Mouse (Mus musculus) intestine, postnatal 0 days (tissue): Measurements from ENCODE around the gene Sulf2. TPM values are rescaled to one million over a fixed set of nuclear protein-coding genes. Genes with fewer than 3 reads are reported as not detected.

Experiments
- ATAC-seq: fragments of 200-750 bp; cut with Nextera tagmentation; 2 replicates; pipeline ENCODE4 v1.8.0; 2017; ENCODE audit warnings: mild to moderate bottlenecking, moderate TSS enrichment, moderate library complexity
- H3K27ac ChIP-seq: fragments of 300-500 bp; sonication (generic); 2 replicates; pipeline ENCODE4 v1.5.1; 2014; ENCODE audit warnings: mild to moderate bottlenecking, low read depth, low read length, moderate library complexity
- H3K27me3 ChIP-seq: fragments of 300-500 bp; sonication (generic); replicated peaks from 2 replicates; pipeline ENCODE4 v1.6.1; 2014; ENCODE audit warnings: low read length, mixed read lengths; ENCODE audit not compliant: control insufficient read depth, insufficient read depth
- H3K36me3 ChIP-seq: fragments of 300-500 bp; sonication (generic); 2 replicates; pipeline ENCODE4 v1.6.1; 2014; ENCODE audit warnings: mild to moderate bottlenecking, moderate library complexity; ENCODE audit not compliant: control insufficient read depth, insufficient read depth
- H3K4me1 ChIP-seq: fragments of 300-500 bp; sonication (generic); replicated peaks from 2 replicates; pipeline ENCODE4 v1.6.1; 2014; ENCODE audit warnings: antibody characterized with exemption, low read length, mixed read lengths; ENCODE audit not compliant: control insufficient read depth, insufficient read depth
- H3K4me2 ChIP-seq: fragments of 300-500 bp; sonication (generic); replicated peaks from 2 replicates; pipeline ENCODE4 v1.6.1; 2014; ENCODE audit warnings: low read depth, mild to moderate bottlenecking, moderate library complexity
- H3K4me3 ChIP-seq: fragments of 300-500 bp; sonication (generic); 2 replicates; pipeline ENCODE4 v1.5.1; 2014; ENCODE audit warnings: low read depth, low read length
- H3K9ac ChIP-seq: fragments of 300-500 bp; sonication (generic); 2 replicates; pipeline ENCODE4 v1.6.1; 2014; ENCODE audit warnings: mild to moderate bottlenecking, low read depth, low read length
- H3K9me3 ChIP-seq: fragments of 300-500 bp; sonication (generic); 2 replicates; pipeline ENCODE4 v1.6.1; 2016; ENCODE audit warnings: mixed run types; ENCODE audit not compliant: control insufficient read depth
- CTCF ChIP-seq: sonication (generic); IDR thresholded peaks from 2 replicates; pipeline ENCODE4 v1.5.1; 2016; ENCODE audit warnings: low read depth, mild to moderate bottlenecking, control low read depth, antibody characterized with exemption, moderate library complexity
- WGBS: fragments of 180-500 bp; shearing (Covaris S2); extraction: QIAGEN DNeasy Blood & Tissue Kit; methylation state at CpG from one replicate; pipeline ENCODE4 v1.1.7; 2014; 5-methylcytosine and 5-hydroxymethylcytosine counted together
- polyA plus RNA-seq: library from polyadenylated mRNA; unstranded; fragments of >200 nt; fragmentation: Nextera tagmentation; extraction: Ambion mirVana; gene quantifications from 2 replicates; pipeline ENCODE4 v1.2.1, GENCODE M21; 2015

The Sulf2 gene
- polyA plus RNA-seq, 1 experiment from 2014 or later, result 66.4 TPM

DNA sequence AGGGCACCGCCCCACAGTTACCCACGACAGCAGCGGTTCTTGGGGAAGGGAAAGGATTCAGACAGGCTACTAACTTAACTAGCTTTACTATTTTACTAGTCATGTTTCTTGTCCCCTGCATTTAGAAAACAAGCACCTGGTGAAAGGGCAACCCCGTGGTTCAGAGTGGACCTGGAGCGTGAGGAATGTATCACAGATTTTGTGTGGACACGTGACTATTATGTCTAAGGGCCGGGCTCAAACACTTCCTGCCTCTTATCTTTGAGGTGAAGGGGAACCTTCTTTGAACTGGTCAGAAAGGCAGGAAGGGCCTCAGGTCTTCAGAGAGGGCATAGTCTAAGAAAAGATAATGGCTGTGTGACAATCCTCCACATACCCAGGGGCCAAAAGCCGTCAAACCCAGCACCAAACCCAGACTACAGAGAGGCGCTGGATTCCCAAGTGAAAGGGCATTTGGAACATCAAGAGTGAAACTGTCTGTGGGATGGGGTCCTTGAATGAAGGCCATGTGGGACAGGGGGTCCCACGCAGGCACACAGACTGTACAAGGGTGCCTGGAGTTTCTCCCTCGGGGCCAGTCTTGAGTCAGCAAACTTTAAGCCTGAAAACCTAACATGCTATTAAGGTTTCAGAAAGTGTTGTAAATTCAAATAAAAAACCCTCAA, 2.6 kb downstream of the Sulf2 start:
- peak overlapping the region; percentile 26; the same call in 1 of the 2 replicates for H3K9ac ChIP-seq
- WGBS, result 38% methylated on average over 11 of the region's 11 CpGs
- H3K36me3 ChIP-seq, result no peaks in the 10 kb centered on the region
- TF ChIP-seq CTCF, result no peak
- peak; percentile 63 for ATAC-seq
- H3K4me3 ChIP-seq, result peak overlapping the region; percentile 72
- H3K4me1 ChIP-seq, result peaks cover 23% of the 10 kb centered on the region
- no peaks in the 10 kb centered on the region for H3K9me3 ChIP-seq
- H3K27ac ChIP-seq, result peak overlapping the region; percentile 92
- H3K27me3 ChIP-seq, result no peaks in the 10 kb centered on the region
- H3K4me2 ChIP-seq, result peak overlapping the region; percentile 98

DNA sequence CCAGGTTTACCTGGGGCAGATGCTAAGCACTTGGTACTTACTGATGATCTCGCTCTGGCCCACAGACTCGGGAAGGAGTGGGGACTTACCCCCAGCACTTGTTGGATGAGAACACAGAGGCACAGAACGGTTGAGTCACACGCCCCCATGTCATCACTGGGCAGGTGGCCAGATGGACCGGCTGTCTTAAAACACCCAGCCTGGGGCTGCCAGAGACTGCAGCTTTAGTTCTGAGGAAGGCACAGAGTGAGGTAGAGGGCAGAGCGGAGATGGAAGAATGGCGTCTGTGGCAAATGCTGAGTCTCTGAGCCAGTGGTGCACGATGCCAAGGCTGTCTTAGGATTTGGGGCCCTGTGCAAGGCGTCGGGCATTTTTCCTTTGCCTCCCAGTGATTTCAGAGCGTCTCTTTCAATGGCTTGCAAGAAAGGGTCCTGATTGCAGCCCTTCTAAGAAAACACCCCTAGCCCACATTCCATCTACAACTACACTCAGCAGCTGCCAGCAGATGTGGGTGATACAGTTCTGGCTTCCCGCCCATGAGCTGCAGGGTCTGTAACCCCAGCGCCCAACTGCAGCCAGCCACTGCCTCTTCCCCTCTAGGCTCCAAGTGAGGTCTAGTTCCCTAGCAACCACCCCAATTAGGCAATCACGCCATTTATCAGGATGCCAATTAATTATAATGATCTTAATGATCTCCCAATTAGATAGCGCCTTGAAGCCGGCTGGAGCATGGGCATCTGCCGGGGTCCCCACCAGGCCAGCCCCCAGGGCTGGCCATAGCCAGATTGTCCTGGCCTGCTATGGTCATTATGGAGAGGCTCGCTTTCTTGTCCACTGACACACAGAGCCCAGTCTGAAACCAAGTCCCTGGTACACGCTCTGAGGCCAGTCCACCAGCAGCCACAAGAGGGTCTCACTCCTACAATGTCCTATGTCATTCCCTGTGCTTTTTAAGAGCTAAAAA, 3.7 kb downstream of the Sulf2 start:
- H3K36me3 ChIP-seq, result no peaks in the 10 kb centered on the region
- no peak for TF ChIP-seq CTCF
- no peak overlapping the region for H3K9ac ChIP-seq
- ATAC-seq, result no peak
- H3K4me3 ChIP-seq, result no peak overlapping the region
- H3K27me3 ChIP-seq, result no peaks in the 10 kb centered on the region
- no peaks in the 10 kb centered on the region for H3K9me3 ChIP-seq
- peak overlapping the region; percentile 17; the same call in 1 of the 2 replicates for H3K4me2 ChIP-seq
- WGBS, result 62% methylated on average over 19 of the region's 19 CpGs
- H3K27ac ChIP-seq, result peak overlapping the region; percentile 16; the same call in 1 of the 2 replicates
- peaks cover 21% of the 10 kb centered on the region for H3K4me1 ChIP-seq

- no peak overlapping the region for H3K27ac ChIP-seq
- H3K27me3 ChIP-seq, result no peaks in the 10 kb centered on the region
- H3K4me1 ChIP-seq, result peaks cover 26% of the 10 kb centered on the region
- H3K9me3 ChIP-seq, result no peaks in the 10 kb centered on the region
- no peak for TF ChIP-seq CTCF
- no peak for ATAC-seq
- H3K9ac ChIP-seq, result no peak overlapping the region
- H3K4me2 ChIP-seq, result no peak overlapping the region
- no peaks in the 10 kb centered on the region for H3K36me3 ChIP-seq
- H3K4me3 ChIP-seq, result no peak overlapping the region
- WGBS, result 94% methylated on average over 5 of the region's 5 CpGs
Observed at GRCm38 (mm10) chr2:166150584-166150983, 4.9 kb downstream of the Sulf2 start.

- ATAC-seq, result no peak
- no peak for TF ChIP-seq CTCF
- H3K9me3 ChIP-seq, result no peaks in the 10 kb centered on the region
- H3K36me3 ChIP-seq, result no peaks in the 10 kb centered on the region
- peak overlapping the region; percentile 66; the same call in 1 of the 2 replicates for H3K27ac ChIP-seq
- WGBS, result 73% methylated on average over 8 of the region's 8 CpGs
- no peak overlapping the region for H3K9ac ChIP-seq
- peaks cover 26% of the 10 kb centered on the region for H3K4me1 ChIP-seq
- H3K4me2 ChIP-seq, result 0 out of 2 replicates have a peak overlapping the region, but pooled peaks have one; percentile 35
- H3K27me3 ChIP-seq, result no peaks in the 10 kb centered on the region
- H3K4me3 ChIP-seq, result no peak overlapping the region
Observed at GRCm38 (mm10) chr2:166149482-166149881, 6.0 kb downstream of the Sulf2 start.

- peak; percentile 48 for ATAC-seq
Observed at GRCm38 (mm10) chr2:166148672-166149332, 6.7 kb downstream of the Sulf2 start.

More at GRCm38 (mm10) chr2:166148672-166149332, 6.7 kb downstream of the Sulf2 start:
- Histone ChIP-seq H3K4me1 (peaks cover 30% of the 10 kb centered on the region), H3K4me2 (peak overlapping the region; percentile 35; the same call in 1 of the 2 replicates), H3K27ac (peak overlapping the region; percentile 66), H3K9ac (peak overlapping the region; percentile 31; the same call in 1 of the 2 replicates), H3K27me3 (no peaks in the 10 kb centered on the region), H3K36me3 (no peaks in the 10 kb centered on the region), H3K9me3 (no peaks in the 10 kb centered on the region), H3K4me3 (no peak overlapping the region)
- WGBS, result 20% methylated on average over 13 of the region's 13 CpGs
- no peak for TF ChIP-seq CTCF
